Mouse (Mus musculus): ENCODE data around the gene Cad. TPM values are rescaled to one million over a fixed set of nuclear protein-coding genes. Genes with fewer than 3 reads are reported as not detected.

The Cad gene
- total and polyA plus RNA-seq, 3 experiments: 228 to 383 (median 254) TPM

DNA sequence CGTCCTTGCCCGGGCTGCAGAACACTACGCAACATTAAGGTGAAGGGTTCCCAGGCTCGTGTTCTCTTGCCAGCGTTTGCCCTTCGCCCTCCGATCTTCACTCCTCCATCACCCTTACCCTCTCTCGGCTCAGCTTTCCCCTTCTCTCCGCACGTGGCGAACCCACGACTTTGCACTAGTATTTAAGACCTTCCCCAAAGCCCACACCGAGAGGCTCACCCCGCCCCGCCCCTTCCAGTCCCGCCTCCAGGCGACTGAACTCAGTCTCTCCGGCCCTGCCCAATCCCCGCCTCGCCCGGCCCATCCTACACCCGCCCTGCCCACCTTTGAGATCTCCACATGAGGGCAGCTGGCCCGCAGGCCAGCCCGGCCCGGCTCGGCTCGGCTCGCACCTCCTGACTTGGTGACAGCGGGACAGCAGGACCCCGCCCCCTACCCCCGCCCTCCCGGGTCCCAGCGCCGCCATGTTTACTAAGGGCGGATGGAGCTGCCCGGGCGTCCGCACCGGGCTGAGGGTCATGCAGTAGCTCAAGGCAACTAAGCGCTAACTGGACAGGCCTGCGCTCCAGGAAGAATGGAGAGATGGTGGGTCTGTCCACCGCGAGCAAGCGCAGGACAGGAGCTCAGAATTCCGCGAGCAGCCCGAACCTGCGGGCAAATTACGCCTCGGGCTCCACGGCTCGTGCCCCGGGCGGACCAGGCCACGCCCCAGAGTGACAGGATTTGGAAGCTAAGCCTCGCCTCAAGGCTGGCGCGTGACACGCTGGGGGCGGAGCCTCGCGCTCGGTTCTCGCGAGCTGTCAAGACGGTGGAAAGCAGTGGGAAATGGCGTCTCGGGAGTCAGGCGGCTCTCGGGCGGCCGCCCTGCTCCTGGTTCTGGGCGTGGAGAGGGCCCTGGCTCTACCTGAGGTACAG lies 6.5 kb upstream of the Cad start, which contains the start of gene Atraid:
Atraid (plus strand) TSS at position 465 of the 915 bp plus-strand sequence.
- peaks cover 0 to 16% of the 10 kb centered on the region in 2 experiments; a peak in 3 of 4 replicates for H3K36me3 ChIP-seq (ENCODE audit: control insufficient read depth in 1 of 2, insufficient read depth in 2 of 2, low read length in 2 of 2)
- TF ChIP-seq BHLHE40 (IDR thresholded peaks at IDR 0.05; ENCODE audit: borderline replicate concordance, low read depth, low read length) (peak; percentile 73; the same call in 1 of the 2 replicates), ZNF384 (IDR thresholded peaks at IDR 0.05; ENCODE audit: low read depth, low read length) (no peak), MXI1 (IDR thresholded peaks at IDR 0.05; ENCODE audit: low read depth, low read length) (peak; percentile 97), E2F4 (IDR thresholded peaks at IDR 0.05; ENCODE audit: borderline replicate concordance, low read depth, low read length) (no peak; the same call in 1 of the 2 replicates), USF1 (IDR thresholded peaks at IDR 0.05; ENCODE audit: low read depth, low read length) (peak; percentile 92), KAT2A (conservative IDR thresholded peaks at IDR 0.05; ENCODE audit: low read depth, low read length) (no peak; the same call in 1 of the 2 replicates), POLR2AphosphoS5 (IDR thresholded peaks at IDR 0.05; ENCODE audit: borderline replicate concordance, low read depth, low read length) (no peak), NRF1 (IDR thresholded peaks at IDR 0.05; ENCODE audit: insufficient read depth, low read depth, low read length, poor library complexity, severe bottlenecking) (no peak), MYB (IDR thresholded peaks at IDR 0.05; ENCODE audit: low read depth, low read length) (no peak), NELFE (IDR thresholded peaks at IDR 0.05; ENCODE audit: low read depth, low read length) (peak; percentile 98), POLR2AphosphoS2 (IDR thresholded peaks at IDR 0.05; ENCODE audit: low read length) (peak; percentile 86), MAX (IDR thresholded peaks at IDR 0.05; ENCODE audit: low read length) (peak; percentile 92), ZKSCAN1 (IDR thresholded peaks at IDR 0.05; ENCODE audit: low read depth, low read length) (no peak), GABPA (IDR thresholded peaks at IDR 0.05; ENCODE audit: low read depth, low read length) (no peak), UBTF (IDR thresholded peaks at IDR 0.05; ENCODE audit: borderline replicate concordance, insufficient read depth, low read depth, low read length) (peak; percentile 49; the same call in 1 of the 2 replicates), JUND (IDR thresholded peaks at IDR 0.05; ENCODE audit: low read depth, low read length) (no peak), MYC (IDR thresholded peaks at IDR 0.05; ENCODE audit: low read depth, low read length) (peak; percentile 87), SIN3A (IDR thresholded peaks at IDR 0.05; ENCODE audit: low read length) (peak; percentile 89), TBP (IDR thresholded peaks at IDR 0.05; ENCODE audit: low read depth, low read length) (peak; percentile 83), MEF2A (IDR thresholded peaks at IDR 0.05; ENCODE audit: extremely low read depth, insufficient replicate concordance, low read depth, low read length, poor library complexity, severe bottlenecking) (no peak; the same call in 1 of the 2 replicates), EP300 (IDR thresholded peaks at IDR 0.05; ENCODE audit: low read depth in 1 of 2, low read length in 2 of 2) (0 out of 4 replicates have a peak, but pooled peaks of 1 of the 2 experiments have one; percentile 17), TCF12 (IDR thresholded peaks at IDR 0.05; ENCODE audit: low read depth, low read length) (peak; percentile 69), TAL1 (IDR thresholded peaks at IDR 0.05; ENCODE audit: low read length) (no peak), ELF1 (IDR thresholded peaks at IDR 0.05; ENCODE audit: low read depth, low read length) (peak; percentile 89), MAZ (IDR thresholded peaks at IDR 0.05; ENCODE audit: low read depth, low read length) (peak; percentile 96), ZMIZ1 (IDR thresholded peaks at IDR 0.05; ENCODE audit: low read depth, low read length) (peak; percentile 92), USF2 (IDR thresholded peaks at IDR 0.05; ENCODE audit: borderline replicate concordance in 1 of 2, insufficient read depth in 1 of 2, low read depth in 1 of 2, low read length in 2 of 2) (no peak), RAD21 (IDR thresholded peaks at IDR 0.05; ENCODE audit: low read depth, low read length) (no peak), RCOR1 (IDR thresholded peaks at IDR 0.05; ENCODE audit: low read depth, low read length) (no peak), SMC3 (IDR thresholded peaks at IDR 0.05; ENCODE audit: low read depth, low read length) (no peak), GATA1 (IDR thresholded peaks at IDR 0.05; ENCODE audit: low read depth, low read length) (no peak), ZC3H11A (IDR thresholded peaks at IDR 0.05; ENCODE audit: low read depth, low read length) (no peak), CTCF (IDR thresholded peaks at IDR 0.05 in 2 of 3, conservative IDR thresholded peaks at IDR 0.05 in 1 of 3; ENCODE audit: control insufficient read depth in 1 of 3, insufficient read depth in 1 of 3, low read depth in 2 of 3, low read length in 3 of 3, poor library complexity in 1 of 3, severe bottlenecking in 1 of 3) (no peak), HCFC1 (IDR thresholded peaks at IDR 0.05; ENCODE audit: low read depth, low read length) (peak; percentile 92)

More for the DNA sequence above, 6.5 kb upstream of the Cad start, which contains the start of gene Atraid:
- Histone ChIP-seq H3K4me3 (ENCODE audit: control insufficient read depth in 1 of 2, insufficient read depth in 1 of 2, low read depth in 2 of 2, low read length in 2 of 2) (peak within 1 kb of the TSS; percentile 74 to 95), H3K79me2 (ENCODE audit: control insufficient read depth, insufficient read depth, low read length, poor library complexity) (peaks cover 6% of the 10 kb centered on the region), H3K9me3 (replicated peaks; ENCODE audit: insufficient read depth, low read length) (no peaks in the 10 kb centered on the region), H3K27ac (ENCODE audit: control insufficient read depth, low read depth, low read length) (peak within 1 kb of the TSS; percentile 90), H3K4me1 (ENCODE audit: control insufficient read depth in 1 of 2, insufficient read depth in 2 of 2, low read length in 2 of 2) (peaks cover 5 to 14% of the 10 kb centered on the region in 2 experiments), H3K27me3 (ENCODE audit: control insufficient read depth in 1 of 2, insufficient read depth in 2 of 2, low read length in 2 of 2) (no peaks in the 10 kb centered on the region), H3K9ac (ENCODE audit: control insufficient read depth, low read depth, low read length, poor library complexity, severe bottlenecking) (peak within 1 kb of the TSS; percentile 96)
- DNase-seq (ENCODE audit: low read depth, low spot score): peak; percentile 100
